Mouse (Mus musculus) 3134 (cell line): ENCODE measurements around the gene Sgf29.
"Not testable (repeated sequence)": the region's sequence is repeated elsewhere in the genome, so short reads cannot be mapped to it uniquely, and the experiment has no call there.

Experiments used
- DNase-seq: peaks from one replicate; pipeline ENCODE4 v3.0.0-alpha.2; 2011; ENCODE audit warnings: low spot score; ENCODE audit not compliant: insufficient read length; ENCODE audit errors: extremely low read depth

Sgf29 gene

GRCm38 (mm10) chr7:126678545-126679341 lies 29.6 kb downstream of the Sgf29 start:
- no peak for DNase-seq

GRCm38 (mm10) chr7:126679683-126680082 lies 30.6 kb downstream of the Sgf29 start:
- no peak for DNase-seq

GRCm38 (mm10) chr7:126681221-126681620 lies 32.1 kb downstream of the Sgf29 start:
- no peak for DNase-seq

GRCm38 (mm10) chr7:126688156-126688555 lies 39.0 kb downstream of the Sgf29 start:
- not testable (repeated sequence) for DNase-seq

- no peak for DNase-seq
These were observed 39.9 kb downstream of the Sgf29 start for GRCm38 (mm10) chr7:126689021-126689420.

- DNase-seq: no peak
These were observed 41.6 kb downstream of the Sgf29 start for GRCm38 (mm10) chr7:126690737-126691136.

- no peak for DNase-seq
These were observed 42.6 kb downstream of the Sgf29 start for GRCm38 (mm10) chr7:126691676-126692075.

- no peak for DNase-seq
These were observed 43.3 kb downstream of the Sgf29 start for GRCm38 (mm10) chr7:126692426-126692825.

GRCm38 (mm10) chr7:126693256-126693655 lies 44.1 kb downstream of the Sgf29 start:
- peak; percentile 38 for DNase-seq

- DNase-seq: no peak
These were observed 44.7 kb downstream of the Sgf29 start for GRCm38 (mm10) chr7:126693781-126694180.

GRCm38 (mm10) chr7:126694441-126695051 lies 45.4 kb downstream of the Sgf29 start:
- DNase-seq: no peak

- DNase-seq: no peak
These were observed 46.1 kb downstream of the Sgf29 start, which contains the start of gene Bola2 for GRCm38 (mm10) chr7:126695210-126695611. Gene Bola2, plus strand, starts transcription at chr7:126695401.

GRCm38 (mm10) chr7:126695631-126696207 lies 46.6 kb downstream of the Sgf29 start, which contains the start of gene Slx1b:
Gene Slx1b, minus strand, starts transcription at chr7:126695784.
- peak; percentile 97 for DNase-seq

- DNase-seq: no peak
These were observed 47.2 kb downstream of the Sgf29 start for GRCm38 (mm10) chr7:126696303-126696702.

- no peak for DNase-seq
These were observed 47.8 kb downstream of the Sgf29 start for GRCm38 (mm10) chr7:126696886-126697285.

GRCm38 (mm10) chr7:126697838-126698237 lies 48.7 kb downstream of the Sgf29 start:
- DNase-seq: no peak

- DNase-seq: no peak
These were observed 51.2 kb downstream of the Sgf29 start for GRCm38 (mm10) chr7:126700063-126701015.

GRCm38 (mm10) chr7:126701070-126701469 lies 52.0 kb downstream of the Sgf29 start:
- peak; percentile 62 for DNase-seq

GRCm38 (mm10) chr7:126701559-126702357 lies 52.6 kb downstream of the Sgf29 start:
- no peak for DNase-seq

GRCm38 (mm10) chr7:126702358-126702757 lies 53.2 kb downstream of the Sgf29 start:
- no peak for DNase-seq
